Mouse (Mus musculus): ENCODE measurements around the gene Iars.
"Not testable (repeated sequence)": the region's sequence is repeated elsewhere in the genome, so short reads cannot be mapped to it uniquely, and the experiment has no call there.

The Iars gene

GRCm38 (mm10) chr13:49738011-49738410, 56.1 kb downstream of the Iars start:
- no peak for DNase-seq

- DNase-seq = no peak
Observed at GRCm38 (mm10) chr13:49741285-49742040, 59.6 kb downstream of the Iars start.

GRCm38 (mm10) chr13:49756591-49756990, 74.7 kb downstream of the Iars start:
- DNase-seq = no peak

- no peak for DNase-seq
Observed at GRCm38 (mm10) chr13:49757966-49758365, 76.1 kb downstream of the Iars start.

- no peak for DNase-seq
Observed at GRCm38 (mm10) chr13:49760675-49761074, 78.8 kb downstream of the Iars start.

- DNase-seq = no peak
Observed at GRCm38 (mm10) chr13:49762208-49762607, 80.3 kb downstream of the Iars start.

- DNase-seq = no peak
Observed at GRCm38 (mm10) chr13:49765306-49765705, 83.4 kb downstream of the Iars start.

GRCm38 (mm10) chr13:49766269-49766668, 84.4 kb downstream of the Iars start:
- DNase-seq = no peak

GRCm38 (mm10) chr13:49768048-49768447, 86.1 kb downstream of the Iars start:
- no peak for DNase-seq

- no peak for DNase-seq
Observed at GRCm38 (mm10) chr13:49769111-49769510, 87.2 kb downstream of the Iars start.

- DNase-seq = not testable (repeated sequence)
Observed at GRCm38 (mm10) chr13:49771536-49771935, 89.6 kb downstream of the Iars start.

Measured in cerebellum, postnatal 25 days (tissue).